Mouse (Mus musculus) layer of hippocampus, adult 8-10 months (tissue): ENCODE data around the gene Hmga1b. TPM values are rescaled to one million over a fixed set of nuclear protein-coding genes. Genes with fewer than 3 reads are reported as not detected.
"Not testable (repeated sequence)": the region's sequence is repeated elsewhere in the genome, so short reads cannot be mapped to it uniquely, and the experiment has no call there.

Experiments used
- DNase-seq, 2 experiments: peaks; one replicate each; pipeline ENCODE4 v3.0.0; 2022; ENCODE audit warnings: low spot score in 2 of 2
- total RNA-seq, 4 experiments: library from RNA; stranded (reverse); gene quantifications; 2 replicates each; pipeline ENCODE4 v1.2.4; 2022

Hmga1b gene
- total RNA-seq, 4 experiments from 2014 or later, result 16.7 to 32.0 (median 24.2) TPM

DNA sequence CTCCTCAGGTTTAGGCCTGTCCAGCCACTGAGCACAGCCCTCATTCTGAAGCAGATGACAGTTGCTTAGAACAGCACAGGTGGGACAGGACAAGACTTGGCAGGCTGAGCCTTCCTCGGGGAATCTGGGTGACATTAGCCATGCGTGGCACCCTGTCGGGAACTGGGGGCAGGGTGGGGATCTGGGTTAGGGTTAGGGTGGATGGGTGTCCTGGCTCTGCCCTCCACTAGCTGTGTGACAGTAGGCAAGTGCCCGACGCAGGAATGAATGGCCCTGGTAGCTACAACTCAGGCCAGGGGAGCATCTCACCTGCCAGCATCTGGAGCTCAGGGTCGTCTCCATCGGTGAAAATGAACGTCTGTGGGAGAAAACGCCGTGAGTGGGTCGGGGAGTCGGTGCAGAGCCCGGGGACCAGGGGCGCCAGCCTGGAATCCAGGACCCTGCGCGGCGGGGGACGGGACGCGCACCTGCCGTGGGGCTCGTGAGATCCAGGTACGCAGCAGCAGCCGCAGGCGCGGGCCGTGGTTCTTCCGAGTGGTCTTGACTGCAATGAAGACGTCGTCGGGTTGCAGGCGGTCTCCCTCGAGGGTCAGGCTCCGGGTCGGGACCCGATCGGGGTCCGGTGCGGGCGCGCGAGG lies 21.0 kb downstream of the Hmga1b start:
- no peak for DNase-seq

DNA sequence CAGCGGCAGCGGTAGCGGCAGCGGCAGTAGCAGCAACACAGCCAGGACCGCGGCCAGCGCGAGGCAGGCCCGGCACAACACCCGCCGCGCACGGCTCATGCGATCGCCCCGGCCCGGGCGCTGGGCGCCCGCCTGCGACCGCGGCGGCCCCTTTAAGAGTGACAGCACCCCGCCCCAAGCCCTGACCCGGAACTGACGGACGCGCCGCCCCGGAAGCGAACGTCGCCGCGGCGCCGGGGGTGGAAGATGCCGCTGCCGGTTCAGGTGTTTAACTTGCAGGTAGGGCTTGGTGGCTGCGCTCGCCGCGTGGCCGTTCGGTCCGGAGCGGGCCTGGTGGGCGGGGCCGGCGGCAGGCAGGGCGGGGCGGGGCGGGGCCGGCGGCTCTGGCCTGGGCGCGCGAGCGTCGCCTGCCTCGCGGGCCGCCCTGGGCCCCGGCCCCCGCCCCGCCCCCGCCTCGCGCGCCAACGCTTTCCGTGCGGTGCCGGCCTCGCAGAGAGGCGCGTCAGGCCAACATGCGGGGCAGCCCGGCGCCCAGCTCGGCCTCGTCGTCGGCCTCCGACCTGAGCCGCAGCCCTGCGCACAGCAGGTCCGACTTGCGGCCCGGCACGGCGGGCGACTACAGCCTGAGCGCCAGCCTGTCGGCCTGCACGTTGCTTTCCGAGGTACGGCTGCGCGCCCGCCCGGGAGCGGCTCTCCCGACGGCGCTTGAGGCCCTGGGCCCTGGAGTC lies 21.6 kb downstream of the Hmga1b start, which contains the start of the genes Rfng and Gps1:
Gene Rfng, minus strand, starts transcription at position 144 of the 728 bp plus-strand sequence.
Gene Gps1, plus strand, starts transcription at position 209 of the 728 bp plus-strand sequence.
- DNase-seq, result peak in 1 of 2 experiments; percentile 68

DNA sequence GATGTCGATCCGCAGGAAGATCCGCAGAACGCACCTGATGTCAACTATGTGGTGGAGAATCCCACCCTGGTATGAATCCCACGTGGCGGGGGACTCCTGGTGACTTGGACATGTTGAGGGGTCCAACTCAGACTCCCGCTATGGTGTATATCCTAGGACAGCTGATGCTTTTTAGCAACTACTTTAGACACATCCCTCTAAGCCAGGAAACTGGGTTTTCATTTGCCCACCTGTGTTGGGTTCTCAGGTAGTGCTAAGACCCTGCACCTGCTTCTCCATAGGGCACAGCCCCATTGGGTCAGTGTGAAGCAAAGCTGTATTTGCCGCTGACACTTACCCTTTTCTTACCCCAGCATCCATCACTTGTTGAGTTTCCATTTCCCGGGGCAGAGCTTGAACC lies 22.6 kb downstream of the Hmga1b start:
- no peak for DNase-seq

DNA sequence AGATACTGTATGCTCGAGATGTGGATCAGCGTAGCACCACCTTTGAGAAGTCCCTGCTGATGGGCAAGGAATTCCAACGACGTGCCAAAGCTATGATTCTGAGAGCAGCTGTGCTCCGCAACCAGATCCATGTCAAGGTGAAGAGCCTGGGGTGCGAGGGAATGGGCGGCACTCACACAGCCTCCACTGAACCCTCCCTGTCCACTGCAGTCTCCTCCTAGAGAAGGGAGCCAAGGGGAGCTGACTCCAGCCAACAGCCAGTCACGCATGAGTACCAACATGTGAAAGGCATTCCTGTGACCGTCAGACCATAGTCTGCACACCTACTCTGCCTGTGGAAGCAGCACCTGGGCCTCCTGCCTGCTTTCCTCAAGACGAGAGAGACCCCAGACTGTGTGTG lies 25.9 kb downstream of the Hmga1b start:
- DNase-seq, result not testable (repeated sequence)

GRCm38 (mm10) chr11:120789355-120789754 lies 26.8 kb downstream of the Hmga1b start:
- DNase-seq, result no peak

DNA sequence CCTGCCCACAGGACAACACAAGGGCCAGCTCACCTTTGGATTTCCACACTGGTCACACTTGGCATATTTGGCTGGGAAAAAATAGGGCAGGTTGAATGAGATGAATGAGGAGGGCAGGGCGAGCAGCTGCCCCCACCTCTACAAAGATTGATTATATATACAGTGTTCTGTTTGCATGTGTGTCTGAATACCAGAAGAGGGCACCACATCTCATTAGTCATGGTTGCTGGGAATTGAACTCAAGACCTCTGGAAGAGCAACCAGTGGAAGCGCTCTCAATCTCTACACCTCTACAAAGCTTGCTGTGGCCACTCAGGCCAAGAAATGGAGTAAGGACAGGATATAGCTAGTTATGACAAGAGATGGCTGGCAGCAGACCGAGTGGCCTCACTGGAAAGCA lies 27.2 kb downstream of the Hmga1b start:
- DNase-seq, result no peak

- no peak for DNase-seq
These were observed 30.1 kb downstream of the Hmga1b start for GRCm38 (mm10) chr11:120792652-120793051.

- DNase-seq, result peak; percentile 90 to 98
These were observed 33.4 kb downstream of the Hmga1b start, which contains the start of gene Dus1l for GRCm38 (mm10) chr11:120795756-120796613. Dus1l (minus strand) TSS chr11:120796403.

GRCm38 (mm10) chr11:120796614-120796946 lies 34.0 kb downstream of the Hmga1b start:
- DNase-seq, result no peak

- DNase-seq, result no peak
These were observed 35.6 kb downstream of the Hmga1b start for GRCm38 (mm10) chr11:120798244-120798643.

- no peak for DNase-seq
These were observed 36.8 kb downstream of the Hmga1b start for GRCm38 (mm10) chr11:120799316-120799890.

DNA sequence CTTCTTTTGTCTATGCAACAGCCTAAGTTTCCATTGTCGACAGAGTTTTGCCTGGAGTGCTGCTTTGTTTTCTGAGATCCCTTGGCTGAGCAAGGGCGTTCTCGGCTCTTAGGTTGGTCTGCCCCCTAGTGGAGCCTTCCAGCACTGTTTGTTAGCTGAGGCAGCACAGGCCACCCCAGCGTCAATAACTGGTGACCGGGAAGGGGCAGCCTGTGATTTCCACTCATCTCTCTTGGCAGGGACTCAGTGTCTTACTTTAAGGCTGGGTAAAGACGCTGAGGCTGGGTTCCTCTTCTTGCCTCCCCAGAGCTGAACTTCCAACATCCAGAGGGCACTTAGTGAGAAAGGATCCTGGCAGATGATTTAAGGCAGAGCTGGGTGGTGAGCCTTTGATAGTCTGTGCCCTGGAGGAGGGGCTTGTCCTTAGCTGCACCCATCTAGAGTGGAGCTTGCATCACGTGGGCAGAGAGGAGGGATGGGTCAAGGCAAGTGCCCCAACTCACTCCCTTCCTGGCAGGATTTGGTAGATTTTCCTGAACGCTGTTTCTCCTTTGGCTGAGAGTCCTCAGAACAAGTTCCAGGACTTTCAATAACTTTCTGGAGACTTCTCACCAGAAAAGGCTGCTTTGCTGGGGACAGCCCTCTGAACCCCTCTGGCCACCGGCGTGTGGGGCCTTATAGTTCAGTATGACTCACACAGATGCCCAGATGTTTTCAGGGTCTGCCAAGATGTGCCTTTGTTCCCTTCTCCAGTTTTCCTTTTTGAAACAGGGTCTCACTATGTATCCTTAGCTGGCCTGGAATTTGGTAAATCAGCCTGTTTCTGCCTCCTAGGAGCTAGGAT lies 37.7 kb downstream of the Hmga1b start:
- DNase-seq, result peak; percentile 61 to 88

GRCm38 (mm10) chr11:120804274-120804673 lies 41.7 kb downstream of the Hmga1b start:
- no peak for DNase-seq

- DNase-seq, result no peak
These were observed 42.2 kb downstream of the Hmga1b start for GRCm38 (mm10) chr11:120804769-120805168.

GRCm38 (mm10) chr11:120805375-120806298 lies 43.0 kb downstream of the Hmga1b start:
- no peak for DNase-seq

DNA sequence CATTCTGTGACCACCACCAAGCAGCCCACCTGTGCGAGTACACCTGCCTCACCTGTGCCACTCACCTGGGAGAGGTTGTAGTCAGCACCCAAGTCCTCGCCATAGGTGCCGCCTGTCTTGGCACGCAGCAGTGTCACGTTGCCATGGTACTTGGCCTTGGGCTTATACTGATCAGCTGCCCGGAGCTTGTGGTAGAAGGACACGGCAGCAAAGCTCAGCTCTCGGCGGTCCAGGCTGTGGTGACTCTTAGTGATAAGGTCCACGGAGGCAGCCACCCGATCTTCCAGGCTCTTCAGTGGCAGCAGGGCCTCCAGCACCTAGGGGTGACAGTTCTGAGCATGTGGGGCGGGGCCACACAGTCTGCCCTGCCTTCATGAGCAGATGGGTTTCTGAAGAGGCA lies 45.4 kb downstream of the Hmga1b start:
- no peak for DNase-seq

DNA sequence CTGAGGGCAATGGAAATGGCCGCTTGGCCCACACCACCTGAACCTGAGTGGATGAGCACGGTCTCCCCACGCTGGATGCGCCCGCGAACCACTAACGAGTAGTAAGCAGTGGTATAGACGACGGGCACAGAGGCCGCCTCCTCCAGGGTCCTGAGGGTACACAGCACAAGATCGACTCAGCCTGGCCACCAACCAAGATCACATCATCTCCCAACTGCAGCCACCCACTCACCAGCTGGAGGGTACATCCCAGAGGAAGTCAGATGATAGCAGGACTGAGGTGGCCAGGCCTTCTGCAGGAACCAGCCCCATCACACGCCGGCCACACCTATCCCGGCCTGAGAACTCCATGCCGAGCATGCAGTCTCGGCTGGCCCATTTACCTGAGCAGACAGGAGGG lies 49.5 kb downstream of the Hmga1b start:
- DNase-seq, result peak in 1 of 2 experiments; percentile 51
